Mouse (Mus musculus) testis, adult 2 months (tissue): Measurements from ENCODE around the gene B3galt4. TPM values are rescaled to one million over a fixed set of nuclear protein-coding genes. Genes with fewer than 3 reads are reported as not detected.
A peak's percentile ranks its signal among the peaks of the same experiment; 100 is the strongest.

ENCODE experiments used
- H3K27ac ChIP-seq: fragments of 200-500 bp; 2 replicates; pipeline ENCODE4 v1.5.1; 2012; ENCODE audit warnings: low read depth, low read length; ENCODE audit not compliant: control insufficient read depth, insufficient read depth
- H3K27me3 ChIP-seq: fragments of 200-500 bp; 2 replicates; pipeline ENCODE4 v1.6.1; 2012; ENCODE audit warnings: mild to moderate bottlenecking, low read length, moderate library complexity; ENCODE audit not compliant: control insufficient read depth, insufficient read depth
- H3K36me3 ChIP-seq: fragments of 200-500 bp; 2 replicates; pipeline ENCODE4 v1.6.1; 2012; ENCODE audit warnings: mild to moderate bottlenecking, low read length; ENCODE audit not compliant: control insufficient read depth, insufficient read depth
- H3K4me1 ChIP-seq: fragments of 200-500 bp; 2 replicates; pipeline ENCODE4 v1.6.1; 2012; ENCODE audit warnings: low read length; ENCODE audit not compliant: control insufficient read depth, insufficient read depth
- H3K4me3 ChIP-seq: fragments of 200-500 bp; 2 replicates; pipeline ENCODE4 v1.5.1; 2012; ENCODE audit warnings: low read depth, mild to moderate bottlenecking, low read length, moderate library complexity, mixed read lengths; ENCODE audit not compliant: control insufficient read depth
- CTCF ChIP-seq: fragments of 200-500 bp; IDR thresholded peaks from 2 replicates; pipeline ENCODE4 v1.5.1; 2012; ENCODE audit warnings: low read depth, mild to moderate bottlenecking, inconsistent platforms, low read length, moderate library complexity; ENCODE audit not compliant: control insufficient read depth, insufficient read depth, insufficient replicate concordance
- POLR2A ChIP-seq: fragments of 200-500 bp; IDR thresholded peaks from 2 replicates; pipeline ENCODE4 v1.6.1; 2012; ENCODE audit warnings: low read depth, mild to moderate bottlenecking, inconsistent platforms, low read length, moderate library complexity; ENCODE audit not compliant: control insufficient read depth
- polyA plus RNA-seq: library from polyadenylated mRNA; depleted of rRNA; stranded (reverse); fragments of >200 nt; gene quantifications from 2 replicates; pipeline ENCODE4 v1.2.3, GENCODE M21; 2012

B3galt4 gene
- polyA plus RNA-seq, 1 experiment: 9.1 TPM

- TF ChIP-seq POLR2A (no peak), CTCF (no peak)
- H3K4me1 ChIP-seq: peaks cover 17% of the 10 kb centered on the region
- no peak overlapping the region for H3K4me3 ChIP-seq
- no peak overlapping the region for H3K27ac ChIP-seq
- H3K36me3 ChIP-seq: peaks cover 1% of the 10 kb centered on the region; the same call in 1 of the 2 replicates
- H3K27me3 ChIP-seq: no peaks in the 10 kb centered on the region
Measured at GRCm38 (mm10) chr17:33948905-33949537, 2.3 kb downstream of the B3galt4 start.

DNA sequence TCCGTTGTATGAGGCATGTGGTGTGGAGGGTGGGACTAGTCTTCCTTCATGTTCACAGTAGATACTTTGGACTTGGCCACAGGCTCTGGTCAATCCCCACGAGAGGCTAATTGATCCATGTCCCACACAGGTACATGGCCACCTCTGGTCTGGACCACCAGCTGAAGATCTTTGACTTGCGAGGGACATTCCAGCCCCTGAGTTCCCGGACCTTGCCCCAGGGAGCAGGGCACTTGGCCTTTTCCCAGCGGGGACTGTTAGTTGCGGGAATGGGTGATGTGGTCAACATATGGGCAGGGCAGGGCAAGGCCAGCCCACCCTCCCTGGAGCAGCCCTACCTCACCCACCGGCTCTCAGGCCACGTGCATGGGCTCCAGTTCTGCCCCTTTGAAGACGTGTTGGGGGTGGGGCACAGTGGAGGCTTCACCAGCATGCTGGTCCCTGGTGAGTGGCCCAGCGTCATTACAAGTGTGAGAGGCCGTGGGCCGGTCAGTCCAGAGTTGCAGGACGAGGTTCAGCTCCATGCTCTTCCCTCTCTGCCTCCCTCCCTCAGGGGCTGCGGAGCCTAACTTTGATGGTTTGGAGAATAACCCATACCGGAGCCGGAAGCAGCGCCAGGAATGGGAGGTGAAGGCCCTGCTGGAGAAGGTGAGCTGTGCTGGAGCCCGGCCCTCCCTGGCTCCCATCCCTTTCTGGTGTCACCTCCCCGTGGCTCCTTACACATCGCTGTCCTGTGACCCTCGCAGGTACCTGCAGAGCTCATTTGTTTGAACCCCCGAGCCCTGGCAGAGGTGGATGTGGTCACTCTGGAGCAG, 3.0 kb downstream of the B3galt4 start:
- Histone ChIP-seq H3K4me1 (peaks cover 17% of the 10 kb centered on the region), H3K27ac (no peak overlapping the region), H3K27me3 (no peaks in the 10 kb centered on the region), H3K4me3 (no peak overlapping the region), H3K36me3 (peaks cover 1% of the 10 kb centered on the region; the same call in 1 of the 2 replicates)
- TF ChIP-seq POLR2A: no peak
- no peak for TF ChIP-seq CTCF

DNA sequence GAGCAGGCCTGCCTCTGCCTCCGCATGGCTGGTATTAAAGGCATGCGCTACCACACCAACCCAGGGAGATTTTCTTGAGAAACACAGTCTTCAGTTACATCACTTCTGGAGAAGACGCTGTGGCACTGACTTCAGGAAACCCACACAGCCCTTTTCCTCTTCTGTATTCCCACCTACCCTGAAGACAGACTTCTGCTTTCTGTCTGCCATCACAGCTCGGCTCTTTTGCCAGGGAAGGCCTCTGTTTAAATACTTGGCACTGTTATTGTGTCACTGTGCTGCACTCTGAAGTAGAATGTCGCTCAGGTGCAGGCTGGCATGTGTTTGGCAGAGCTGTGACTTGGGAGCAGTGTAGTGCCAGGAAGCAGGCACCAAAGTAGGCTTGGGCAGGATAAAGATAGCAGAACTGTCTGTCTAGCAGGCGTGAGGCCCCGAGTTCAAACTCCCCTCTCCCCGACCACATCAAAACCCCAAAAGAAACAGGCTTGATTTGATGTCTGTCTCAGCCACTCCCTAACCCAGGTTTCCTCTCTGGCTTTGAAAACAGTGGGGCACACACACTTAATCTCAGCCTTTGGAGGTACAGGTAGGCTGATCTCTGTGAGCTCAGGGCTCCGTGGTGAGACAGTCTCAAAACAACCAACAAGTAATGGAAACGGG, 3.7 kb downstream of the B3galt4 start:
- TF ChIP-seq POLR2A: no peak
- TF ChIP-seq CTCF: no peak
- Histone ChIP-seq H3K36me3 (0 out of 2 replicates have a peak, but pooled peaks cover 1% of the 10 kb centered on the region), H3K4me1 (peaks cover 17% of the 10 kb centered on the region), H3K27ac (no peak overlapping the region), H3K27me3 (no peaks in the 10 kb centered on the region), H3K4me3 (no peak overlapping the region)

- Histone ChIP-seq H3K36me3 (0 out of 2 replicates have a peak, but pooled peaks cover 1% of the 10 kb centered on the region), H3K4me3 (no peak overlapping the region), H3K27ac (no peak overlapping the region), H3K27me3 (no peaks in the 10 kb centered on the region), H3K4me1 (peaks cover 18% of the 10 kb centered on the region)
- TF ChIP-seq POLR2A (no peak), CTCF (no peak)
Measured at GRCm38 (mm10) chr17:33943454-33943853, 7.8 kb downstream of the B3galt4 start.

- TF ChIP-seq CTCF (no peak), POLR2A (no peak)
- peaks cover 18% of the 10 kb centered on the region for H3K4me1 ChIP-seq
- peak overlapping the region; percentile 98 for H3K4me3 ChIP-seq
- no peaks in the 10 kb centered on the region for H3K27me3 ChIP-seq
- 0 out of 2 replicates have a peak, but pooled peaks cover 1% of the 10 kb centered on the region for H3K36me3 ChIP-seq
- H3K27ac ChIP-seq: no peak overlapping the region
Measured at GRCm38 (mm10) chr17:33941381-33941780, 9.9 kb downstream of the B3galt4 start.

DNA sequence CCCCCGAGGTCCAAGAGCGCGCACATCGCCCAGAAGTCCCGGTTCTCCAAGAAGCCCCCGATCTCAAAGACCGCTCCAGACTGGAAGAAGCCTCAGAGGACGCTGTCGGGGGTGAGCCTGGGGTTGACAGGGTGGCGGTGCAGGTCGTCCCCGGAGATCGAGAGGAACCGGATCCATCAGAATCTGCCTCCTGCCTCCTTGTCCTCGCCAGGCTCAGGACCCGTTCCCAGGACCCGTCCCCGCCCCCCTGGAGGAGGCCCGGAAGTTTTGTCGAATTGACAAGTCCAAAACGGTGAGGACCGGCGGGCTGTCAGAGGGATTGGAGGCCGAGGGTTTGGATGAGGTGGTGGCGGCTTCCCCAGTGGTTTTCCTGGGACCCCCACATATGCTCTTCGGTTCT, 10.3 kb downstream of the B3galt4 start:
- Histone ChIP-seq H3K4me1 (peaks cover 18% of the 10 kb centered on the region), H3K36me3 (0 out of 2 replicates have a peak, but pooled peaks cover 1% of the 10 kb centered on the region), H3K4me3 (peak overlapping the region; percentile 98), H3K27me3 (no peaks in the 10 kb centered on the region), H3K27ac (peak overlapping the region; percentile 85; the same call in 1 of the 2 replicates)
- no peak for TF ChIP-seq POLR2A
- TF ChIP-seq CTCF: no peak
